Mouse (Mus musculus): ENCODE data around the gene Fbxl8.

Gene Fbxl8

DNA sequence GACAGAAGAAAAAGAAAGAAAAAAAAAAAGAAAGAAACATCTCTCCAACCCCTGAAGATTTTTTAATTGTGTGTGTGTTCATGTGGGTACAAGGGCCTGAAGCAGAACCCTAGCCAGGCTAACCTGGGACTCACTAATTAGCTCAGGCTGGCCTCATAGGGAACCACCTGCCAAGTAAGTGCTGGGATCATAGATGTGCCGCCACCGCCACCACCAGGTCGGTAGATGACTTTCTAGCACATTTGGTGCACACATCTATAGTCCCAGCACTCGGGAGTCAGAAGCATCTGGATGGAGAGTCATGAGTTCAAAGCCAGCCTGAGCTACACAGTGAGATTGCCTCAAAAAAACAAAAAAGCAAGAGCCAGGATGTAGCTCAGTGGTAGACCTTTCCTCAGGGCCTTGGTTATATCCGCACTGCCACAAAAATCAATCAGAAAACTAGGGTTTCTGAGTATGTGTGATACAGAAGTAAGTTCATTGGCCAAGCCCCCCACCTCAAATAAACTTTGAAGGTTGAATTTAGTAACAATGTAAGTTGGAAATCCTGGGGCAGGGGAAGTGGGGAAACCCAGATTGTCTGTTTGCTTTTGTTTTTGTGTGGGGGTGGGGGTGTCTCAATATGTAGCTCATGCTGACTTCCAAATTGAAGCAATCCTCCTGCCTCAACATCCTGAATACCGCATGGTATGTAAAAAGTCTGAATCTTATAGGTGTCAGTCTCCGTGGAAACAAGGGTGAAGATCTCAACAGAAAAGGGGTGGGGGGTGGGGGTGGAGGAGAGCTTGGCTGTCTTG lies 6.9 kb upstream of the Fbxl8 start:
- no peak for DNase-seq (ENCODE audit: low spot score in 2 of 2)

DNA sequence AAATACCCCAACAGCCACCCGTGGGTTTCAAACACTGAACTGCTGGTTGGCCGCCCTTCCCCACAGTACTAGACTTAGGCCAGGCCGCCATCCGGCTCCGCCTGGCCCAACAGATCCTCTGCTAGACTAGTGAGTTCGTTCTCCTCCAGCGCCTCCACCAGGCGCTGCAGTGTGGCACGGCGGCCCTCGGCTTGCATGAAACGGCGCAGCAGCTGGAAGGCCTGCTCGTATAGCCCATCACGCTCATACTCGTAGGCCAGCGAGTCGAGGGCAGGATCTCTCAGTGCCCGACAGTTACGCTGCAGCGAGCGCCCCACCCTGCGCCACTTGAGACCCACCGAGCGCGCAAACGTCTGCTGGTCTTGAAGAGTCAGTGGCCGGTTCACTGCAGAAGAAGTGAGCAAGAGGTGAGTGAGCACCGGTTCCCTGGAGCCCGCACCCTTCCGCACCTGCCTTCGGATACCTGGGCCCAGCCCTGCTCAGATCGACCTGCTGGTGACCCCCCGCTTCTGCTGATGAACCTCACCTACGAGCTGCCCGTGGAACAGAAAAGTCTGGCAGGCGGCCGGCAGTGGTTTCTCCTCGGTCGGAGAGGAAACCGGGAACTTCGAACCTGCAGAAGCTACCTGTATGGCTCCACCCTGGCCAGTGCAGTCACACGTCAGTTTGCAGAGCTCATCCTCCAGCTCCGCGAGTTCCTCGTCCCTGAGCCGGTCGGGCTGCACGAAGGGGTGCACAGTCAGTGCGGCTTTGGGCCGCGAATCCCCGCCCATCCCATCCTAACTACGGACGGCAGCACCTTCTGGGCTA lies 5.3 kb upstream of the Fbxl8 start:
- no peak for DNase-seq (ENCODE audit: low spot score in 2 of 2)

DNA sequence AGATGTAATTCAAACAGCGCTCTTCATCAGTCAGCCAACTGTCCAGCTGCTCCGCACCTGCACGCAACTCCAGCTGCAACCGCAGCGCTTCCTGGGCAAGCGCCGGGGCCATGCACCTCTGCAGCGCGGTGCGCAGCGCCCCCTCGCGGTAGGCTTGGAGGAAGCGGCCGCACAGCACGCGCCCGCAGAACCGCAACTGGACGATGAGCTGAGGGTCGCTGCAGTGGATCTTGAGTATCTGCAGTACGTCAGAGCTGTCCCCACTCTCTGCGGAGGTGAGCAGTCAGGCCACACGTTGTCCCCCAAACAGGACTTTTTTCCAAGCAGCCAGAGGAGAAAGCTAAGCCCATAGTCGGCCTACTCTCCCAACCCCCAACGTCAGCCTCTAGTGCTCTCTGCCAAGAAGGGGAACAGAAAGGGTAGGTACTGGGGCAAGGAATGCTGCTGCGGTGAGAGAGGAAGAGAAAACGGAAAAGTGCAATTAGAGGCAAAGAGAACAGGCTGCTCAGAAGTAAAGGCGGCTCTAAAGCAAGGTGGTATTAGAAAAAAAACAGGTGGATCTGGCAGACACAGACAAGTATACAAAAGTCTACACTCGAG lies 4.6 kb upstream of the Fbxl8 start:
- DNase-seq (ENCODE audit: low spot score in 2 of 2) = peak; percentile 60 to 83

GRCm38 (mm10) chr8:105260371-105261099 lies 3.9 kb upstream of the Fbxl8 start:
- DNase-seq (ENCODE audit: low spot score in 2 of 2) = no peak

DNA sequence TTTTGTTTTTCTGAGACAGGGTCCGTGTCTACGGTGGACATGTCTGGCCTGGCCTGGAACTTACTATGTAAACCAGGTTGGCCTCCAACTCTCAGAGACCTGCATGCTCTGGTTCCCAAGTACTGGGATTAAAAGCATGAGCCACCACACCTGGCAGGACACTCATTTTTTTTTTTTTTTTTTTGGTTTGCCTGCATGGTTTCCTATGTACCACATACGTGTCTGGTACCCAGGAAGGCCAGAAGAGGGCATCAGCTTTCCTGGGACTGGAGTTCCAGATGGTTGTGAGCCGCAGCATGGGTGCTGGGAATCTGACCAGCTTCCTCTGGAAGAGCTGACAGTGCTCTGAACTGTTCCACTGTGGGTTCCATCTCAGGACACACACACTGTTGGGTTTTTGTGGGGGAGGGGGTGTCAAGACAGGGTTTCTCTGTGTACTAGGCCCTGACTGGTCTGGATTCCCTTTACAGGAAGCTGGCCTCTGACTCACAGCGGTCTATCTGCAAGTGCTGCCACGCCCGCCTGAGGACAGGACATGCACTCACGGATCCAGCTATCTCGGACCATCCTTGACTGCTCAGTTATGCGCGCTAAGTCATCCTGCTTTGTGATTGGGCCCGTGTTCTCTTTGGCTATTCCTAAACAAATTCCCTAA lies 3.0 kb upstream of the Fbxl8 start:
- DNase-seq (ENCODE audit: low spot score in 2 of 2) = no peak

GRCm38 (mm10) chr8:105263244-105263912 lies 1.1 kb upstream of the Fbxl8 start:
- DNase-seq (ENCODE audit: low spot score in 2 of 2) = no peak

DNA sequence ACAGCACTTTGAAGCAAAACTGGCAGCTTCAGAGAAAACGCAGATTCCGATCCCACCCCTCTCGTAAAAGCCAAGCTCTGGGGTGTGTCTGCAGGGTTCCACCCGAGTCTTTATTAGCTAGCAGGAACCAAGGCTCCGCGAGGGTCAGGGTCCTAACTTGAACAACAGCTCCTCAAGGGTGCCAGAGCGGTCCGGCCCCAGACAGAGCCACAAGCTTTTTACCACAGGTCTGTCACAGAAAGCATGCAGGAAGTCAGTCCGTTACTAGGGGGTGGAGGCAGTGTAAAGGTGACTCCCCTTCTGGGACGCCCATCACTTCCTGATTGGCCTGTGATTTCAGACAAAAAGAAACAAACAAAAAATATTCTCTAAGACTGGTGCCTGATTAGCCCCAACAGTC lies 680 bp downstream of the Fbxl8 start:
- DNase-seq (ENCODE audit: low spot score in 2 of 2) = peak; percentile 28 to 33

DNA sequence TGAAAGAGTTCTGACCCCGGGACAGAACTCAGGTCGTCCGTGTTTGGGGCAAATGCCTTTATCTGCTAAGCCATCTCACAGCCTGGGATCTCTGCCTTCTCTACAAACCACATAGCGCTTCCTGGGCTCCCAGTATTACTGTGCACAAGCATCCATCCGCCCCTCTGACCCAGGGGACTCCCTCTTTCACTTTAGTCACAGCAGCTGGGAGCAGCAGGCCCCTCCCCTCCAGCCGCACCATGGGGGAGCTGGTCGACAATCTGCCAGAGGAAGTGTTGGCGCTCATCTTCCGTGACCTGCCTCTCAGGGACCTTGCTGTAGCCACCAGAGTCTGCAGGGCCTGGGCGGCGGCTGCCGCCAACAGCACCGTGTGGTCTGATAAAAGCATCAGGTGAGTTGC lies 2.3 kb downstream of the Fbxl8 start:
- no peak for DNase-seq (ENCODE audit: low spot score in 2 of 2)

DNA sequence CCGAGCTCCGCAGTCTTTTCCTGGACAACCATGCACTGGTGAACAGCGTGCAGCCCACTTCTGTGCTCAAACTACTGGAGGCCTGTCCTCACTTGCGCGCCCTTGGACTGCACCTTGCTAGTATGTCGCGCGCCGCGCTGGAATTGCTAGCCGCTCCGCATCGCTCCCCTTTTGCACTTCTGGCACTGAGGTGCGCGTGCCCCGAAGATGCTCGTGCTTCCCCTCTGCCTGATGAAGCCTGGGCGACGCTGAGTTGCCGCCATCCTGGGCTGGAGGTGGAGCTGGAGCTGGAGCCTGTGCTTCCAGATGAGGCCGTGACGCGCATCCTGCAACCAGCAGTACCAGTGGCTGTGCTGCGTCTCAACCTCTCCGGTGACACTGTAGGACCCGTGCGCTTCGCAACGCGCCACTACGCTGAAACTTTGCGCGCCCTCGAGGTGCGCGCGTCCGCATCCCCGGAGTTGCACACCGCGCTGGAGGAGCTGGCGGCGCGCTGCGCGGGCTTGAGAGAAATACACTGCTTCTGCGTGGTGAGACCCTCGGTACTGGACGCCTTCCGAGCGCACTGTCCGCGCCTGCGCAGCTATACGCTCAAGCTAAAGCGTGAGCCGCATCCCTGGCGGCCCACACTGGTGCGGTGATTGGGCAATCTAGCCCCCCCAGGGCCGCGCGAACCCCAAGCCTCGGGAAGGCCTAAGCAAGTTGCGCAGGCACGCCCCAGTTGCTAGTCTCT lies 4.1 kb downstream of the Fbxl8 start:
- DNase-seq (ENCODE audit: low spot score in 2 of 2) = no peak

GRCm38 (mm10) chr8:105269075-105269458 lies 4.6 kb downstream of the Fbxl8 start:
- DNase-seq (ENCODE audit: low spot score in 2 of 2) = no peak

- DNase-seq (ENCODE audit: low spot score in 2 of 2) = no peak
Measured at GRCm38 (mm10) chr8:105269461-105269947, 5.1 kb downstream of the Fbxl8 start, which contains the start of gene Hsf4. Hsf4 (plus strand) TSS chr8:105269801.

GRCm38 (mm10) chr8:105270101-105270915 lies 5.9 kb downstream of the Fbxl8 start:
- no peak for DNase-seq (ENCODE audit: low spot score in 2 of 2)

DNA sequence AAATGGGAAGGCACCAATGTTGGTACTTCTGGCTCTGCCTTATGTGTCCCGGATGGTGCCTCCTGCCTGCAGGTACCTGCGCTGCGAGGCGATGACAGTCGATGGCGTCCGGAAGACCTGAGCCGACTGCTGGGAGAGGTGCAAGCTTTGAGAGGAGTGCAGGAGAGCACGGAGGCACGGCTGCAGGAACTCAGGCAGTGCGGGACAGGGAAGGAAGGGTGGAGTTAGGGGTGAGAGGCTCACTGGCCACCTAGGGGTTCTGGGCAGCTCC lies 6.4 kb downstream of the Fbxl8 start:
- DNase-seq (ENCODE audit: low spot score in 2 of 2) = no peak

DNA sequence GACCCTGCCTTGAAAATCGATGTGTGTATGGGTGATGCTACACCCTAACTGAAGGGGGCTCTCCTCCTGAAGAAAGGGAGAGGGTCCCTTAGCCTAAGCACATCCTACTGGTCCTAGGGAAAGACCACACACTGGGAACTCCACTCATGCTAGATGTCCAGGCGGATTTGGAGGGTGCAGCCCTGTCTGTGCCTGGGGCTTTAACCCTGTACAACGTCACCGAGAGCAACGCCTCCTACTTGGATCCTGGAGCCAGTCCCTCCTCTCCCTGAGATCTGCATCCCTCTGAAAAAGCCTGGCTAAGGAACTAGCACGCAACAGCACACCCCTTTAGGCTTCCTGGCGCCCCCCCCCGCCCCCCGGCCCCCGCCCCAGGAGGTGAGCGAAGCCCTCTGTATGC lies 10.9 kb downstream of the Fbxl8 start:
- no peak for DNase-seq (ENCODE audit: low spot score in 2 of 2)

GRCm38 (mm10) chr8:105275840-105276239 lies 11.4 kb downstream of the Fbxl8 start, which contains the start of gene Nol3:
Nol3 (plus strand) TSS chr8:105276140.
- DNase-seq (ENCODE audit: low spot score in 2 of 2) = no peak

DNA sequence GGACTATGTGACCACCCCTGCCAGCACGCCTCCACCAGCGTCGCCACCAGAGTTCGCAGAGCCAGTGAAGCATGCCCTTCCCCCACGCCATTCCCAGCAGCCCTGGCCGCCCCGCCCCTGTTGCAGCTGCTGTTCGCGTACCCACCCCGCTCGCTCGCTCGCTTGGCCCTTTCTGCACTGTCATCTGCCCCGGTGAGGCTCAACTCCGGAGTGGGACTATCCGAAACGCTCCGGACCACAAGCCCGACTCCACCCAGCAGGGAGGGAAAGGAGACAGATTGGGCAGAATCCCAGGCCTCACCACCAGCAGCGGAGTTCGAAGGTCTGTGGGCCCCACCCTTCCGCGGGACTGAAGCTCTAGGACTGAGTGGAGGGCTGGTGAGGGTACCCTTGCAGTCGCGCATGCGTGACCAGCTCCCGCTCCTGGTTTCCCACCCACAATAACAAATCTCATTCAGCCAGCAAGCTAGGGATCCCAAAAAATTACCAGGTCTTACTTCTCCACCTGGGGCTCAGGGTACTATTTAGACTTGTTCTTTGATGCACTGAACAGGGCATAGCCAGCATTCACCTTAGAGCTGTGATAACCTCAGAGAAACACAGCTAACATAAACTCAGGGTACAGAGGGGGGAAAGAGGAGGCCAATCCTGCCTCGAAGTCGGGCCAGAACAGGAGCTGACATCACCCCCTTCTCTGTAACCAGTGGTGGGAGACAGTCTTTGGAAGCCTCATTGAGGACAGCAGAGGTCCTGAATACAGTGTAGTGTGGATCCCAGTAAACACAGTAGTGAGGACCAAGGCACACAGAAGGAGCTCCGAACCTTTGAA lies 12.1 kb downstream of the Fbxl8 start:
- DNase-seq (ENCODE audit: low spot score in 2 of 2) = peak in 1 of 2 experiments; percentile 36

- DNase-seq (ENCODE audit: low spot score in 2 of 2) = no peak
Measured at GRCm38 (mm10) chr8:105278911-105279334, 14.5 kb downstream of the Fbxl8 start.

DNA sequence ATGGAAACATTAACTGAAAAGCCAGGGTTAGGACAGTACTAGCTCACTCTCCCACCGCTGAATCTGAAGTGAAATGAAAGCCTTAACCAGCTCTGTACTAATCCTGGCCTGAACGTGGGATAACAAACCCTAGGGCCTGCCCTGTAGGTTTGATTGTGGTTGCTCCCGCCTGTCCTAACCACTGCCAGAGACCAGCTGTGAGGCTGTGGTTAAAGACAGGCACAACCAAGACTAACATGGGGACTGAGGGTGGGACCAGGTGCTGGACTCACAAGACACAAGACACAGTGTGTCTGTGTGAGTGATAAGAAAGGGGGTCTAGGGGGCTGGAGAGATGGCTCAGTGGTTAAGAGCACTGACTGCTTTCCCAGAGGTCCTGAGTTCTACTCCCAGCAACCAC lies 16.1 kb downstream of the Fbxl8 start:
- DNase-seq (ENCODE audit: low spot score in 2 of 2) = no peak
